Mouse (Mus musculus) kidney, postnatal 0 days (tissue): Measurements from ENCODE around the gene Sdk1. TPM values are rescaled to one million over a fixed set of nuclear protein-coding genes. Genes with fewer than 3 reads are reported as not detected.
A peak's percentile ranks its signal among the peaks of the same experiment; 100 is the strongest.

Experiments used
- ATAC-seq: fragments of 200-750 bp; cut with Nextera tagmentation; replicated peaks from 2 replicates; pipeline ENCODE4 v1.8.0; 2017; ENCODE audit warnings: low read depth, moderate number of reproducible peaks, moderate TSS enrichment, moderate library complexity; ENCODE audit not compliant: low FRiP score
- DNase-seq: peaks from one replicate; pipeline ENCODE4 v3.0.0-alpha.2; 2016; ENCODE audit warnings: low spot score
- H3K27ac ChIP-seq: fragments of 300-500 bp; sonication (generic); 2 replicates; pipeline ENCODE4 v1.5.1; 2014; ENCODE audit warnings: mild to moderate bottlenecking
- H3K27me3 ChIP-seq: fragments of 300-500 bp; sonication (generic); 2 replicates; pipeline ENCODE4 v1.6.1; 2014; ENCODE audit warnings: low read length, mixed read lengths; ENCODE audit not compliant: insufficient read depth
- H3K36me3 ChIP-seq: fragments of 300-500 bp; sonication (generic); 2 replicates; pipeline ENCODE4 v1.6.1; 2014; ENCODE audit warnings: low read length, mixed read lengths; ENCODE audit not compliant: insufficient read depth
- H3K4me1 ChIP-seq: fragments of 300-500 bp; sonication (generic); replicated peaks from 2 replicates; pipeline ENCODE4 v1.6.1; 2014; ENCODE audit warnings: antibody characterized with exemption, low read length, mixed read lengths; ENCODE audit not compliant: insufficient read depth
- H3K4me2 ChIP-seq: fragments of 300-500 bp; sonication (generic); 2 replicates; pipeline ENCODE4 v1.6.1; 2014; ENCODE audit warnings: mild to moderate bottlenecking, low read length, moderate library complexity, mixed read lengths
- H3K4me3 ChIP-seq: fragments of 300-500 bp; sonication (generic); replicated peaks from 2 replicates; pipeline ENCODE4 v1.5.1; 2014; ENCODE audit warnings: low read depth, low read length
- H3K9ac ChIP-seq: fragments of 300-500 bp; sonication (generic); 2 replicates; pipeline ENCODE4 v1.6.1; 2014; ENCODE audit warnings: low read depth, low read length
- H3K9me3 ChIP-seq: fragments of 300-500 bp; sonication (generic); replicated peaks from 2 replicates; pipeline ENCODE4 v1.6.1; 2016; ENCODE audit warnings: low read length, inconsistent platforms, mixed read lengths
- CTCF ChIP-seq: IDR thresholded peaks from 2 replicates; pipeline ENCODE4 v1.5.1; 2016; ENCODE audit warnings: antibody characterized with exemption, low read depth, mild to moderate bottlenecking, moderate library complexity
- WGBS: fragments of 180-500 bp; shearing (Covaris S2); extraction: QIAGEN DNeasy Blood & Tissue Kit; methylation state at CpG from one replicate; pipeline ENCODE4 v1.1.7; 2014; 5-methylcytosine and 5-hydroxymethylcytosine counted together
- polyA plus RNA-seq: library from polyadenylated mRNA; unstranded; fragments of >200 nt; fragmentation: Nextera tagmentation; extraction: Ambion mirVana; gene quantifications from 2 replicates; pipeline ENCODE4 v1.2.1, GENCODE M21; 2015

The Sdk1 gene
- polyA plus RNA-seq, 1 experiment from 2014 or later: 2.1 TPM

DNA sequence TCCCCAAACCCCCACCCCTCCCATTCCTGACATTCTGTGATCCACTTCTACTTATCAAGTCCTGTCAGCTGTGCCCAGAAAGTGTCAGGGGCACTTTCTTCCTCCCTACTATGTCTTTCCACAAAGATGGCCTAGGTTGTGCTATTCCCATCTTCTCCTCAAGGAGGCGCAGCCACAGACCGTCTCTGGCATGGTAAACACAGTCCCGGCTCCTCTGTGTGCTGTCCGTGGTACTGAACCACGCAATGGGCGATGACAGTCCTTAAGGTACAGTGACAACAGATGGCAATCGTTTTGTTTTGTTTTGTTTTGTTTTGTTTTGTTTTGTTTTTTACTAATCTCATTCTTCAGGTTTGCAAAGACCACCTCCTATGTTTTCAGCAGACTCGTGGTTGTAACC, 743.7 kb downstream of the Sdk1 start:
- peak; percentile 89 for TF ChIP-seq CTCF
- Histone ChIP-seq H3K36me3 (no peaks in the 10 kb centered on the region), H3K4me3 (no peak overlapping the region), H3K4me1 (no peaks in the 10 kb centered on the region), H3K27ac (no peak overlapping the region), H3K9ac (no peak overlapping the region), H3K27me3 (no peaks in the 10 kb centered on the region), H3K9me3 (no peaks in the 10 kb centered on the region), H3K4me2 (no peak overlapping the region)
- WGBS: 7% methylated on average over 8 of the region's 8 CpGs
- DNase-seq (peak; percentile 87), ATAC-seq (no peak)

DNA sequence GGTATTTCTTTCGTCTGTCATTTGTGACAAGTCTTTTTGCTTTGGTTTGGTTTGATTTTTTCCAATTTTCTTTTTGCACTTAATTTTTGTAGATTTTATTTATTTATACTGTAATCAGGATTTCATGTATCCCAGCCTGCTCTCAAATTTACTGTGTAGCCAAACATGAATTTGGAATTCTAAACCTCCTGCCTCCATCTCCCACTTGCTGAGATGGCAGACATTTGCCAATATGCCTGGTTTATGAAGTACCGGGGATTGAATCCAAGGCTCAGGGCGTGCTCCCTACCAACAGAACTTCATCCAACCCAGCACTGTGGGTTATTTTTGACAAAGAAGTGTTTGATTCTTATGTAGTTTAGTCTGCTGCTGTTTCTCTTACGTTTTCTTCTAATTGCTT, 744.3 kb downstream of the Sdk1 start:
- Histone ChIP-seq H3K9ac (no peak overlapping the region), H3K27ac (no peak overlapping the region), H3K9me3 (no peaks in the 10 kb centered on the region), H3K36me3 (no peaks in the 10 kb centered on the region), H3K27me3 (no peaks in the 10 kb centered on the region), H3K4me2 (no peak overlapping the region), H3K4me1 (no peaks in the 10 kb centered on the region), H3K4me3 (no peak overlapping the region)
- no peak for ATAC-seq
- 80% methylated on average over 4 of the region's 4 CpGs for WGBS
- DNase-seq: no peak
- no peak for TF ChIP-seq CTCF

DNA sequence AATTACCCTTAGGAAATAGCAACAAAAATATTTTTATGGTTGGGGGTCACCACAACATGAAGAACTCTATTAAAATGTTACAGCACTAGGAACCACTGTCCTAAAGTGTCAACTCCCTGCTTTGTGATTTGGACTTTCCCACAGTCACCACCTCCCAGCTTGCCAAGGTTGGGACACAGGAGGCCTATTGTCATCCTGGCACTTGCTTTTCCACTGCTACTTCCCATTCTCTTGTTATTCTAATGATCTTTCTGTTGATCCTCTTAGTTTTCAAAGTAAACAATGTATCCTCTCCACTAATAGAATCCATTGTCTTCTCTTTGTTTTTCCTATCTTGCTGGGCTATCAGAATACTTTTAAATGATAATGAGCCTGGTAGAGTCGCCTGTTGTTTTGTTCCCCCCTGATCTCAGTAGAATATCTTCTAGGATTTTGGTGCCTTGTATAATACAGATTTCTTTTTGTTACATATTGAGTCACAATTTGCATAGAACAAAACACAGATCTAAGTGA, 746.1 kb downstream of the Sdk1 start:
- no peaks in the 10 kb centered on the region for H3K4me1 ChIP-seq
- DNase-seq: no peak
- no peaks in the 10 kb centered on the region for H3K27me3 ChIP-seq
- ATAC-seq: no peak
- no peak overlapping the region for H3K4me2 ChIP-seq
- H3K36me3 ChIP-seq: no peaks in the 10 kb centered on the region
- no peak for TF ChIP-seq CTCF
- no peak overlapping the region for H3K4me3 ChIP-seq
- H3K9ac ChIP-seq: no peak overlapping the region
- no peak overlapping the region for H3K27ac ChIP-seq
- WGBS: 29% methylated on average over 1 of the region's 1 CpGs
- H3K9me3 ChIP-seq: no peaks in the 10 kb centered on the region

DNA sequence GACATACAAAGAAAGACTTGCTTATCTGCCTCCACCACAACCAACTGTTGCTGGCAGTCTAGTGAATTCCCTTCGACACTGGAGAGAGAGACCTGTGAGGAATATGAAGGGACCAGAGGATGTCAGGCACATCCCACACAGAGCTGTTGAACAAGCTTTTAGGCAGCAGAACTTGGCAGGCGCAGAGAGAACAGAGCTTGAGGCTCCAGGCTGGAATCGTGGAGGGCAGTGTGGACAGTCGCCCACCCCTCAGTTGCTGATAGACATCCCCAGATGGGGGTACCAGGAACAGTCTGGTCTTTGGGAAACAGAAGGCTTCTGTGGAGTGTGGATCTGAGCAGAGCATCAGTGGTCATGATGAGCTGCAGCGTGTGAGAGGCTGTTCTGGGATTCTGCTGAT, 747.4 kb downstream of the Sdk1 start:
- Histone ChIP-seq H3K4me1 (no peaks in the 10 kb centered on the region), H3K4me3 (no peak overlapping the region), H3K36me3 (no peaks in the 10 kb centered on the region), H3K9me3 (no peaks in the 10 kb centered on the region), H3K27me3 (no peaks in the 10 kb centered on the region), H3K9ac (no peak overlapping the region), H3K4me2 (no peak overlapping the region), H3K27ac (no peak overlapping the region)
- ATAC-seq (no peak), DNase-seq (no peak)
- no peak for TF ChIP-seq CTCF
- WGBS: 67% methylated on average over 5 of the region's 5 CpGs

DNA sequence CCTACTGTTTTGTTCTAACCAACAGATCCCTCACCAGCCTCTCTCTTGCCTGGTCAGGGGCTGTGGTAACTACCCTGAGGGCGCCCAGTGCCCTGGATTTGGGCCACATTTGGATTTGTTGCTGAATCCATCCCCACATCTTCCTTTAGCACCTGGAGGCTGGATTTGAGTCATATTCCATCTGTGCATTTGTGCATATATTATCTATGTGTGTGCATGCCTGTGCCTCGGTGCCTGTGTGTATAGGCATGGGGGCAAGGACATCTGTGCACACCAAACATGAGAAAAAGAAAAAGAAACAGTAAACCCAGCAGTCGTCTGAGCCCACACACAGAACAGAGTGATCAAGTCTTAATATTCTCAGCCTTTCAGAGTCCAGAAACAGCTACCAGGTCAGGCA, 752.9 kb downstream of the Sdk1 start:
- Histone ChIP-seq H3K9me3 (no peaks in the 10 kb centered on the region), H3K9ac (no peak overlapping the region), H3K27me3 (no peaks in the 10 kb centered on the region), H3K4me1 (no peaks in the 10 kb centered on the region), H3K27ac (no peak overlapping the region), H3K4me3 (no peak overlapping the region), H3K36me3 (no peaks in the 10 kb centered on the region), H3K4me2 (no peak overlapping the region)
- WGBS: 78% methylated on average over 3 of the region's 3 CpGs
- DNase-seq (no peak), ATAC-seq (no peak)
- TF ChIP-seq CTCF: no peak

DNA sequence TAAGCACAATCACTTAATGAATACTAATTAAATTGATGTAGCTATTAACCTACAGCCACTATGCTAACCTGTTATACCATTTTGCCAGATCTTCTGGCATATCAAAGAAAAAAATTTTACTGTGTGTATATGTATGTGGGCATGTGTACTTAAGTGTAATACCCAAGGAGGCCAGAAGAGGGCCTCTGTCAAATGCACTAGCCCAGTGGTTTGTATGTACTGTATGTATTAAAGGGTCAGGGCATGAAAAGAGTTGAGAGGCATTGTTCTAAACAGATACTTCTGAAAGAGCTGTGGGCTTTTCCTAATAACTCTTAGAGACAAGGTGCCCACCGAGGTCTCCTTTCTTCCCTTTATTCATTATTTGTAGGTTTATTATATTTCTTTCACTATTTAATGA, 759.0 kb downstream of the Sdk1 start:
- H3K4me2 ChIP-seq: no peak overlapping the region
- DNase-seq (no peak), ATAC-seq (no peak)
- no peaks in the 10 kb centered on the region for H3K36me3 ChIP-seq
- TF ChIP-seq CTCF: no peak
- no peak overlapping the region for H3K4me3 ChIP-seq
- H3K9me3 ChIP-seq: no peaks in the 10 kb centered on the region
- WGBS: 96% methylated on average over 1 of the region's 1 CpGs
- no peak overlapping the region for H3K27ac ChIP-seq
- H3K4me1 ChIP-seq: no peaks in the 10 kb centered on the region
- no peak overlapping the region for H3K9ac ChIP-seq
- no peaks in the 10 kb centered on the region for H3K27me3 ChIP-seq

DNA sequence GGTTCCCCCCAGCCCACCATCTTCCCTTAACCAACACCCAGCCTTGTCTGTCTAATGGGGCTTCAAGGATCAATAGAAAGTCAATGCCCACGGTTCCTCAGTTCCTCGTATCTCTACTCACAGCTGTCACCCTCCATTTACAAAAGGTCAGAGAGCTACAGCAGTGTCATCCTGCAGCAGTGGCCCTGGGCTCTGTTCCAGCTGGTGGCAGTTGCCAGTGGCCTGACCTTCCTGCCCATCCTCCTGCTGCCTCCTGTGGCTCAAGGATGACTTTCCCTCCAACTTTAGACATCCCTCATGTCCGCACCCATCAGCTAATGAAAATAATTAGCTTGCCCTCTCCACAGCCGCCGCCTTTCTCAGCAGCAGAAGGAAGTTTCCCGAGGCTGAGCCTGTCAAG, 759.8 kb downstream of the Sdk1 start:
- no peaks in the 10 kb centered on the region for H3K9me3 ChIP-seq
- H3K4me3 ChIP-seq: no peak overlapping the region
- H3K4me2 ChIP-seq: no peak overlapping the region
- H3K27me3 ChIP-seq: no peaks in the 10 kb centered on the region
- no peak for TF ChIP-seq CTCF
- no peak overlapping the region for H3K9ac ChIP-seq
- no peak for ATAC-seq
- DNase-seq: no peak
- no peaks in the 10 kb centered on the region for H3K36me3 ChIP-seq
- no peaks in the 10 kb centered on the region for H3K4me1 ChIP-seq
- WGBS: 33% methylated on average over 6 of the region's 6 CpGs
- no peak overlapping the region for H3K27ac ChIP-seq
